Mouse (Mus musculus): ENCODE measurements around the gene Tmem128.

GRCm38 (mm10) chr5:38220328-38220912 is 39.6 kb upstream of the Tmem128 start, which contains the start of the genes Zbtb49 and Lyar:
- no peak for TF ChIP-seq CTCF (IDR thresholded peaks at IDR 0.05; ENCODE audit: low read depth)
- TF ChIP-seq EP300 (IDR thresholded peaks at IDR 0.05; ENCODE audit: low read depth): no peak

All from heart, postnatal 0 days (tissue).